Mouse (Mus musculus) lung, adult 2 months (tissue): ENCODE measurements around the gene Sp1.

Source experiments
- CTCF ChIP-seq: fragments of 200-500 bp; IDR thresholded peaks from 2 replicates; pipeline ENCODE4 v1.5.1; 2011; ENCODE audit warnings: mild to moderate bottlenecking, low read length, control low read depth; ENCODE audit not compliant: insufficient read depth
- POLR2A ChIP-seq: fragments of 200-500 bp; IDR thresholded peaks from 2 replicates; pipeline ENCODE4 v1.6.1; 2011; ENCODE audit warnings: low read depth, mild to moderate bottlenecking, control low read depth, low read length, borderline replicate concordance; ENCODE audit errors: extremely low read depth

DNA sequence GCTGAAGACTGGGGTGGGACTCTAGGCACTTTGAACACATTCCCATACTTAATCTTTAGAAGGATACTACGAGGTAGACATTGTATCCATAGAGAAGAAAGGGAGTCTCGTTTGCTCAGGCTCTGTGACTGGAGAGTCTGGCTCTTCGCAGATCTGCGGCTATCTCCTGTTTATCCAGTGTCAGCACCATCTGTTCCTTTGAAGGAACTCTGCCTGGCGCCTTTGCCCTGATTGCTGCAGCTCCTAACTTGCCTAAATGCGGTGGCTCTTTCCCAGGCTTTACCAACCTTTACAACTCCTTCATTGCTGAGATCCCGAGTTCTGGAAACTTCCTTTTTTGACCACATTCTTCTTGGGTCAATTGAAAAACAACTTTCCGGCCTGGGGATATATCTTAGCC, 43.4 kb downstream of the Sp1 start:
- no peak for TF ChIP-seq CTCF
- TF ChIP-seq POLR2A: no peak
